Mouse (Mus musculus) lung, embryonic 15.5 days (tissue): ENCODE data around the gene Trim5. TPM values are rescaled to one million over a fixed set of nuclear protein-coding genes. Genes with fewer than 3 reads are reported as not detected.
A peak's percentile ranks its signal among the peaks of the same experiment; 100 is the strongest.
"Not testable (repeated sequence)": the region's sequence is repeated elsewhere in the genome, so short reads cannot be mapped to it uniquely, and the experiment has no call there.

Experiments used
- ATAC-seq: fragments of 200-750 bp; cut with Nextera tagmentation; 2 replicates; pipeline ENCODE4 v1.8.0; 2017; ENCODE audit warnings: moderate number of reproducible peaks, borderline replicate concordance; ENCODE audit not compliant: low FRiP score, low TSS enrichment; ENCODE audit errors: extremely low read depth
- H3K27ac ChIP-seq: fragments of 300-500 bp; sonication (generic); 2 replicates; pipeline ENCODE4 v1.5.1; 2015; ENCODE audit warnings: moderate library complexity, mild to moderate bottlenecking, inconsistent platforms
- H3K27me3 ChIP-seq: fragments of 300-500 bp; sonication (generic); 2 replicates; pipeline ENCODE4 v1.6.1; 2015; ENCODE audit warnings: inconsistent platforms
- H3K36me3 ChIP-seq: fragments of 300-500 bp; sonication (generic); 2 replicates; pipeline ENCODE4 v1.6.1; 2015; ENCODE audit warnings: inconsistent platforms
- H3K4me1 ChIP-seq: fragments of 300-500 bp; sonication (generic); 2 replicates; pipeline ENCODE4 v1.6.1; 2015; ENCODE audit warnings: inconsistent platforms
- H3K4me2 ChIP-seq: fragments of 300-500 bp; sonication (generic); 2 replicates; pipeline ENCODE4 v1.6.1; 2015; ENCODE audit warnings: inconsistent platforms, mild to moderate bottlenecking, moderate library complexity
- H3K4me3 ChIP-seq: fragments of 300-500 bp; sonication (generic); 2 replicates; pipeline ENCODE4 v1.5.1; 2015; ENCODE audit warnings: mild to moderate bottlenecking, inconsistent platforms
- H3K9ac ChIP-seq: fragments of 300-500 bp; sonication (generic); 2 replicates; pipeline ENCODE4 v1.6.1; 2015; ENCODE audit warnings: inconsistent platforms
- H3K9me3 ChIP-seq: fragments of 300-500 bp; sonication (generic); 2 replicates; pipeline ENCODE4 v1.6.1; 2016; ENCODE audit warnings: inconsistent platforms
- WGBS: fragments of 180-500 bp; shearing (Covaris S2); methylation state at CpG from one replicate; pipeline ENCODE4 v1.1.7; 2015; 5-methylcytosine and 5-hydroxymethylcytosine counted together
- polyA plus RNA-seq: library from polyadenylated mRNA; unstranded; fragments of >200 nt; fragmentation: Nextera tagmentation; extraction: Ambion mirVana; gene quantifications from 2 replicates; pipeline ENCODE4 v1.2.1, GENCODE M21; 2015

The Trim5 gene
- 0.26 and 0.31 TPM in 2 replicates for polyA plus RNA-seq

GRCm38 (mm10) chr7:104287576-104288443 lies at the start of gene Trim5:
Trim5 (minus strand) TSS chr7:104288094.
- 32% methylated on average over 14 of the region's 14 CpGs for WGBS
- not testable (repeated sequence) for H3K4me1 ChIP-seq, H3K9me3 ChIP-seq, H3K36me3 ChIP-seq, H3K27ac ChIP-seq, H3K27me3 ChIP-seq, H3K9ac ChIP-seq
- Histone ChIP-seq H3K4me3 (peak within 1 kb of the TSS; percentile 21; the same call in 1 of the 2 replicates), H3K4me2 (peak within 1 kb of the TSS; percentile 42)
- ATAC-seq: peak; percentile 74; the same call in 1 of the 2 replicates

GRCm38 (mm10) chr7:104335547-104335946 lies 47.7 kb upstream of the Trim5 start:
- ATAC-seq, H3K36me3 ChIP-seq, H3K9ac ChIP-seq, H3K4me1 ChIP-seq, H3K27me3 ChIP-seq, H3K9me3 ChIP-seq, H3K4me2 ChIP-seq, H3K4me3 ChIP-seq, H3K27ac ChIP-seq: not testable (repeated sequence)
- 69% methylated on average over 3 of the region's 3 CpGs for WGBS

DNA sequence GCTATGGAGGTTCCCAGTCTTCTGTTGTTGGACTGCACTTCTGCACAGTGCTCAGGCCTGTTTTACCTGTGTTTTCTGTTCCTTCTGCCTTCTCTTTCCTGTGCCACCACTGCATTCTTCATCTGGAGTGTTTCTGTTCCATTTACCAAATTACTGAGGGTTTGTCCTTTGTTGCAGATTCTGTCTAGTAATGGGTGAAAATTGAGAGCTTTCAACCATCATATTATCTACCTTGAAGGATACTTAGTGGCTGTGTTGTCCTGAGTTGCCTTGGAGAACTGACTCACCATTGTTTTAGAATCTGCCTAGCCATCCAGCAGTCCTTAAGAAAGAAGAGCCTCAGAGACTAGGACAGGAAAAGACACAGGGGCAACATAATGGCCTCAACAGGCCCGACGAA lies 41.3 kb upstream of the Trim5 start, which contains the start of gene Trim34b:
Trim34b (plus strand) TSS at position 301 of the 400 bp plus-strand sequence.
- H3K4me1 ChIP-seq, H3K9ac ChIP-seq, H3K27ac ChIP-seq, ATAC-seq, H3K27me3 ChIP-seq, H3K9me3 ChIP-seq, H3K4me3 ChIP-seq, H3K4me2 ChIP-seq, H3K36me3 ChIP-seq: not testable (repeated sequence)
- WGBS: 79% methylated on average over 2 of the region's 2 CpGs

GRCm38 (mm10) chr7:104322028-104322427 lies 34.1 kb upstream of the Trim5 start:
- 58% methylated on average over 9 of the region's 9 CpGs for WGBS
- no peaks in the 10 kb centered on the region for H3K9me3 ChIP-seq
- H3K9ac ChIP-seq: no peak overlapping the region
- H3K4me3 ChIP-seq: no peak overlapping the region
- H3K4me2 ChIP-seq: no peak overlapping the region
- no peaks in the 10 kb centered on the region for H3K4me1 ChIP-seq
- H3K36me3 ChIP-seq: no peaks in the 10 kb centered on the region
- ATAC-seq: no peak
- H3K27me3 ChIP-seq: no peaks in the 10 kb centered on the region
- no peak overlapping the region for H3K27ac ChIP-seq

DNA sequence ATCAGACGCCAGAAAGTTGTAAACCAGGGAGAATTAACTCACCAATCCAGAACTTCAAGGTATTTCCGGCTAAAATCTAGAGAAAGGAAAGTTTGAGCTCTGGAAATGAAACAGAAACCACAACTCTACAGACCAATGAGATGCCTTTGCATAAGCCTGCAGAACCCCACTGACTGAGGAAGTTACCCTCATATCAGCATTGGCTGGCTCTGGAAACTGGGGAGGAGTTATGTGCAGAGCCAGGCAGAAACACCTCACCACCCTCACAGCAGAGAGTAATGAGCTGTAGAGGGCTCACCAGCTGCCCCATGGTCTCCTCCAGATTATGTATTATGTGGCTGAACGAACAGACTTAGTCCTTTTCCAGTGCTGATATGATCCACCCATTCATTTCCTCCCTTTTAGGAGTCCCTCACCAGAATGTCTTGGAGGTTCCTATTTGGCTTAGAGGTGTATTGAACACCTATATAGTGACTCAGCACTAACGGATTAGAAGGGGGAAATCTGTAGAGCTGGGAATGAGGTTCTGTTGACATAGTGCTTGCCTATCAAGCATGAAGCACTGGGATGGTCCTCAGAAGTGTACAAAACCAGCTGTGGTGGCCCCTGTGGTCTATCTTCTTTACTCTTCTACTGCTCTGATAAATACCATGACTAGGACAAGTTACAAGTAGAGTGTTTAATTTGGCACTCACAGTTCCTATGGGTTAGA lies 27.6 kb upstream of the Trim5 start, which contains the start of gene Trim12a:
Trim12a (minus strand) TSS at position 98 of the 712 bp plus-strand sequence.
- peak; percentile 89 for ATAC-seq
- not testable (repeated sequence) for H3K4me1 ChIP-seq, H3K36me3 ChIP-seq, H3K27me3 ChIP-seq, H3K27ac ChIP-seq, H3K9me3 ChIP-seq
- H3K9ac ChIP-seq: peak within 1 kb of the TSS; percentile 37
- peak within 1 kb of the TSS; percentile 54 for H3K4me2 ChIP-seq
- WGBS: 16% methylated on average over 4 of the region's 4 CpGs
- peak within 1 kb of the TSS; percentile 48 for H3K4me3 ChIP-seq

GRCm38 (mm10) chr7:104314796-104315353 lies 27.0 kb upstream of the Trim5 start:
- H3K9me3 ChIP-seq: no peaks in the 10 kb centered on the region
- no peak overlapping the region for H3K27ac ChIP-seq
- peak overlapping the region; percentile 54 for H3K4me2 ChIP-seq
- peak overlapping the region; percentile 48 for H3K4me3 ChIP-seq
- H3K36me3 ChIP-seq: no peaks in the 10 kb centered on the region
- 10% methylated on average over 15 of the region's 15 CpGs for WGBS
- peak overlapping the region; percentile 37 for H3K9ac ChIP-seq
- peak; percentile 59; the same call in 1 of the 2 replicates for ATAC-seq
- H3K27me3 ChIP-seq: no peaks in the 10 kb centered on the region
- no peaks in the 10 kb centered on the region for H3K4me1 ChIP-seq

GRCm38 (mm10) chr7:104291638-104292400 lies 3.9 kb upstream of the Trim5 start:
- Histone ChIP-seq H3K9ac (no peak overlapping the region), H3K27ac (no peak overlapping the region), H3K4me2 (no peak overlapping the region), H3K27me3 (no peaks in the 10 kb centered on the region), H3K9me3 (no peaks in the 10 kb centered on the region), H3K4me1 (no peaks in the 10 kb centered on the region), H3K4me3 (no peak overlapping the region), H3K36me3 (no peaks in the 10 kb centered on the region)
- ATAC-seq: no peak
- WGBS: 80% methylated on average over 5 of the region's 5 CpGs

GRCm38 (mm10) chr7:104290641-104291040 lies 2.7 kb upstream of the Trim5 start:
- Histone ChIP-seq H3K27ac (no peak overlapping the region), H3K9ac (no peak overlapping the region), H3K36me3 (no peaks in the 10 kb centered on the region), H3K27me3 (no peaks in the 10 kb centered on the region), H3K9me3 (no peaks in the 10 kb centered on the region), H3K4me3 (no peak overlapping the region), H3K4me2 (no peak overlapping the region), H3K4me1 (no peaks in the 10 kb centered on the region)
- no peak for ATAC-seq
- 68% methylated on average over 1 of the region's 1 CpGs for WGBS

DNA sequence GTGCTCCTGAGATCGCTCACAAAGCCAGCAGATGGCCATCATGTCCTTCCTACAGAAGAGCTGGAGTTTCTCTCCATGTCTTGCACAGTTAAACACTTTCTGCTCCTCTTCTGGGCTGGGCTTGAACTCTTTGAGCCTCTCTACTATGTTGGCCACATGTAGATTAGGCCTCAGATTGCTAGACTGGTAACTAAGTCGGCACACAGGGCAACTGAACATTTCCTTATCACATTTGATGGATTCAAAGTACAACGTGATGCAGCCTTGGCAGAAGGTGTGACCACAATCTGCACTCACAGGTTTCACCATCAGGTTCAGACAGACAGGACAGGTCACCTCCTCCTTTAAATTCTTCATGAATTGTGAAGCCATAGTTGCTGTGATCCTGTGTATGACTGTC lies 8.5 kb downstream of the Trim5 start:
- not testable (repeated sequence) for H3K4me2 ChIP-seq, H3K27ac ChIP-seq, H3K36me3 ChIP-seq, H3K4me1 ChIP-seq, H3K27me3 ChIP-seq, H3K9me3 ChIP-seq, ATAC-seq, H3K4me3 ChIP-seq, H3K9ac ChIP-seq
- WGBS: 68% methylated on average over 3 of the region's 3 CpGs

GRCm38 (mm10) chr7:104265335-104265734 lies 22.6 kb downstream of the Trim5 start:
- WGBS: 65% methylated on average over 5 of the region's 5 CpGs
- H3K27ac ChIP-seq: not testable (repeated sequence)

GRCm38 (mm10) chr7:104260380-104260779 lies 27.5 kb downstream of the Trim5 start:
- H3K27ac ChIP-seq, H3K4me1 ChIP-seq, H3K36me3 ChIP-seq, H3K27me3 ChIP-seq, H3K9ac ChIP-seq, H3K9me3 ChIP-seq, ATAC-seq, H3K4me3 ChIP-seq, H3K4me2 ChIP-seq: not testable (repeated sequence)
- WGBS: 76% methylated on average over 4 of the region's 4 CpGs

More at GRCm38 (mm10) chr7:104265335-104265734, 22.6 kb downstream of the Trim5 start:
- H3K27me3 ChIP-seq, ATAC-seq, H3K4me3 ChIP-seq, H3K9ac ChIP-seq, H3K9me3 ChIP-seq, H3K36me3 ChIP-seq, H3K4me2 ChIP-seq, H3K4me1 ChIP-seq: not testable (repeated sequence)
